Mouse (Mus musculus) small intestine, adult 2 months (tissue): ENCODE measurements at regions not wholly inside any gene's neighbourhood (a gene's known extent, or its start where the extent isn't known, plus 50 kb on each side); places are given as distances from the start of the nearest gene placed in this dataset.

Experiments used
- H3K27ac ChIP-seq: fragments of 200-500 bp; 2 replicates; pipeline ENCODE4 v1.5.1; 2012; ENCODE audit warnings: low read depth, low read length, control low read depth, inconsistent platforms; ENCODE audit not compliant: insufficient read depth
- H3K27me3 ChIP-seq: fragments of 200-500 bp; 2 replicates; pipeline ENCODE4 v1.6.1; 2012; ENCODE audit warnings: mild to moderate bottlenecking, moderate library complexity, low read length, inconsistent platforms; ENCODE audit not compliant: control insufficient read depth, insufficient read depth
- H3K36me3 ChIP-seq: fragments of 200-500 bp; 2 replicates; pipeline ENCODE4 v1.6.1; 2012; ENCODE audit warnings: mild to moderate bottlenecking, low read length, control low read depth, inconsistent platforms; ENCODE audit not compliant: control insufficient read depth, insufficient read depth
- H3K4me1 ChIP-seq: fragments of 200-500 bp; 2 replicates; pipeline ENCODE4 v1.6.1; 2012; ENCODE audit warnings: low read length, inconsistent platforms, mixed read lengths; ENCODE audit not compliant: control insufficient read depth, insufficient read depth, insufficient read length
- H3K4me3 ChIP-seq: fragments of 200-500 bp; 2 replicates; pipeline ENCODE4 v1.5.1; 2012; ENCODE audit warnings: low read depth, mild to moderate bottlenecking, control low read depth, inconsistent platforms, low read length, moderate library complexity
- CTCF ChIP-seq: fragments of 200-500 bp; IDR thresholded peaks from 2 replicates; pipeline ENCODE4 v1.5.1; 2012; ENCODE audit warnings: low read depth, mild to moderate bottlenecking, control low read depth, inconsistent platforms, low read length, moderate library complexity, mixed read lengths; ENCODE audit not compliant: insufficient replicate concordance, insufficient read length; ENCODE audit errors: extremely low read depth
- POLR2A ChIP-seq: fragments of 200-500 bp; IDR thresholded peaks from 2 replicates; pipeline ENCODE4 v1.6.1; 2012; ENCODE audit warnings: low read depth, mild to moderate bottlenecking, control low read depth, inconsistent platforms, low read length, moderate library complexity
- WGBS: fragments of 180-500 bp; shearing (Covaris S2); methylation state at CpG from one replicate; pipeline ENCODE4 v1.1.7; 2018; 5-methylcytosine and 5-hydroxymethylcytosine counted together

DNA sequence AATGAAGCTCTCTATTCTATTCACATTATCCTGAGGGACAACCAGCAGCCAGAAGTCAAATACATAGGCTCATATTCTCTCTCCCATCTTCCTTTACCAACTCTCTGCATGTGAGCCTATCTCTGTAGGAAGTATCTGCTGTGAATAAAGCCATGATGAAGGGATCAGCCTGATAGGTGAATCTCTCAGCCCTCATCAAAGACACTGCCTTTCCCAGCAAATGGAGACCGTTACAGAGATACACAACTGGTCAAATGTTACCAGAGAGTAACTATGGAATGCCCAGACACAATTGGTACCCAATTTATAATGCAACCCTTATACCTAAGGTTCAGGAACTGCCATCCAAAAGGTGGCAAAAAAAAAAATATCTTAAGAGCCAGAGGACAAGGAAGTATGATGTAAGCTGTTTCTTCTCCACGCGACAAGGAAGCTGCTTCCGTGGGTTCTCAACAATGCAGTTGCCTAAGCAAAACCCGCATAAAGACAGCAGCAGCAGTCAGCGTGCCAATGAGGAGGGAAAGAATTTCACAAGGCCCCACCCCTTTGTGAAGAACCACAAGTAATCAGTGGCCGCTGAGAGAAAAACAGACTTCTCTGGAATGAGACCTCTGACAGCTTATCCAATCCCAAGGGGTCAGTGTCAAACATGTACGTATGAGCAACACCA, 248.9 kb downstream of the Dhx15 start:
- Histone ChIP-seq H3K27me3 (no peaks in the 10 kb centered on the region), H3K27ac (no peak overlapping the region), H3K4me3 (no peak overlapping the region), H3K4me1 (no peaks in the 10 kb centered on the region), H3K36me3 (no peaks in the 10 kb centered on the region)
- TF ChIP-seq CTCF = no peak
- TF ChIP-seq POLR2A = no peak
- 43% methylated on average over 8 of the region's 8 CpGs for WGBS

DNA sequence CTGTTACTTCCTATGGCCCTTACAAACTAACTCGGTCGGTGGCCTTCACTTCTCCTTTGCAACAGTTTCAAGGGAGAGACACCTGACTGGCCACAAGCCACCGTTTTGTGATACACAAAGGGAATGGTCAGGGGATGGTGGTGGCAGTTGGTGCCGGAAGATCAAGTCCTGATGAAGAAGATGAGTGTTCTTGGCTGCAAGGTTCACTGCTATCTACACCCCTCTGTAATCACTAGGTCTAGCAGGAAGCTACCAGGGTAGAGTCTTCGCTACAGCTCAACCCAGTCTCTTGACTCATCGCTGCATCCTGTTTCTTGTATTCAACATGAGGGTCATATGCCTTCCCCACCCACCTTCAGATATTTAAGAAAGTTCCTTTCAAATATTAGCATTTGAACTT, 251.5 kb downstream of the Dhx15 start:
- TF ChIP-seq CTCF (no peak), POLR2A (no peak)
- 92% methylated on average over 6 of the region's 6 CpGs for WGBS
- H3K4me3 ChIP-seq = no peak overlapping the region
- H3K36me3 ChIP-seq = no peaks in the 10 kb centered on the region
- H3K27ac ChIP-seq = no peak overlapping the region
- no peaks in the 10 kb centered on the region for H3K27me3 ChIP-seq
- no peaks in the 10 kb centered on the region for H3K4me1 ChIP-seq

DNA sequence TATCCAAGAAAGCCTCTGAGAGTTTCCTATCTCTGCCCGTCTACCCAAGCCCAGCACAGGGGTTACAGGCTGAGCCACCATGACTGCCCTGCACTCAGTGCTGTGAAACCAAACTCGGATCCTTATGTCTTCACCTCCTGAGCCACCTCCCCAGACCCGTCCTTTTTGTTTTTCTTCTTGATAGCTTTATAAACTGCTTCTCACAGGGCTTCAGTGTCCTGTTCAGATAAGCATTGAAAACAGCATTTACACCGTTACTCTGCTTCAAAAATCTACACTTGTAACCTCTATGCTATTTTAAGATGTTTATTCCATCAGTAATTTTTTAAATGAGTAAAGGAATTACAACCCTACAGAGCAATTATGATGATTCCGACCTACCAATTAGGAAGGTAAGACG, 253.0 kb downstream of the Dhx15 start:
- H3K27me3 ChIP-seq = no peaks in the 10 kb centered on the region
- no peak overlapping the region for H3K27ac ChIP-seq
- 83% methylated on average over 6 of the region's 6 CpGs for WGBS
- no peaks in the 10 kb centered on the region for H3K4me1 ChIP-seq
- no peaks in the 10 kb centered on the region for H3K36me3 ChIP-seq
- no peak overlapping the region for H3K4me3 ChIP-seq
- TF ChIP-seq POLR2A = no peak
- TF ChIP-seq CTCF = no peak

- Histone ChIP-seq H3K4me3 (no peak overlapping the region), H3K36me3 (no peaks in the 10 kb centered on the region), H3K27me3 (no peaks in the 10 kb centered on the region), H3K4me1 (no peaks in the 10 kb centered on the region), H3K27ac (no peak overlapping the region)
- TF ChIP-seq POLR2A (no peak), CTCF (no peak)
- 75% methylated on average over 17 of the region's 17 CpGs for WGBS
Observed at GRCm38 (mm10) chr5:51935391-51936354, 254.6 kb downstream of the Dhx15 start.

GRCm38 (mm10) chr5:51934910-51935309, 255.4 kb downstream of the Dhx15 start:
- Histone ChIP-seq H3K27ac (no peak overlapping the region), H3K36me3 (no peaks in the 10 kb centered on the region), H3K27me3 (no peaks in the 10 kb centered on the region), H3K4me3 (no peak overlapping the region), H3K4me1 (no peaks in the 10 kb centered on the region)
- 87% methylated on average over 4 of the region's 4 CpGs for WGBS
- TF ChIP-seq CTCF = no peak
- TF ChIP-seq POLR2A = no peak

DNA sequence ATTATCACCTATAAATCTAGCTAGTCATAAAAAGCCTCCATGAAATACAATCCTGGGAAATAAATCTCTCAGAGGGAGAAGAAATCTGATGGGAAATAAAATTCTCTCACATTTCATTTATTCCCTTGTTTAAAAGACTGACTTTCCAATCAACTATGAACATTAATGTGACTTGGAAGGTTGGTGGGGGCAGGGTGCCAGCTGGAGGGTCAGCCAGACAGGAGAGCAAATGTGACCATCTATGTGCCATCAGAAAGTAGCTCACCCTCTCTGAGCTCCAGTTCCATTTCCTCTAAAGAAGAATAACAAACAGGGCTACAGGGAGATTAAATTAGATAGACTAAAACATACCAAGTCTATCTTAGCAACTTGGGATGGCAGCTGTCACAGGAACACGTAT, 257.0 kb downstream of the Dhx15 start:
- 71% methylated on average over 1 of the region's 1 CpGs for WGBS
- Histone ChIP-seq H3K27me3 (no peaks in the 10 kb centered on the region), H3K36me3 (no peaks in the 10 kb centered on the region), H3K27ac (no peak overlapping the region), H3K4me3 (no peak overlapping the region), H3K4me1 (no peaks in the 10 kb centered on the region)
- TF ChIP-seq POLR2A (no peak), CTCF (no peak)

DNA sequence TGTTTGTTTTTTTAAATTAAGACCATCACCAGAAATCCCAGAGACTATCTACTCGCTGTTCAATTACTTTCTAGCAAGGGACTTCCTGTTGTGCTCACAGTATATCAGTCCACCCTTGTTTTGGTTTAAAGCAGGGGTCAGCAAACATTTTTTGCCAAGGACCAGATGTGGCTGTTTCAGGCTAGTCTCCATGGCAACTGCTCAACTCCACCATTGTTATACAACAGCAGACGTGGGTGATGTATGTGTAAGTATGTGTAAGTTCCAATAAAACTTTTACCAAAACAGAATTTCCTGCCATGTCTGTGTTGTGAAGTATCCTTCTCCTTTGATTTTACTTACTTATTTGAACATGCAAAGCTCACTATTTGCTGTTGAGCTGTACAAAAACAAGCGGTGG, 259.9 kb downstream of the Dhx15 start:
- Histone ChIP-seq H3K27ac (no peak overlapping the region), H3K4me1 (no peaks in the 10 kb centered on the region), H3K27me3 (no peaks in the 10 kb centered on the region), H3K4me3 (no peak overlapping the region), H3K36me3 (no peaks in the 10 kb centered on the region)
- TF ChIP-seq POLR2A (no peak), CTCF (no peak)
- WGBS = 81% methylated on average over 3 of the region's 3 CpGs
